Comparison of ENCODE assay signal across 25 mouse cellular contexts in the genomic region with DNA sequence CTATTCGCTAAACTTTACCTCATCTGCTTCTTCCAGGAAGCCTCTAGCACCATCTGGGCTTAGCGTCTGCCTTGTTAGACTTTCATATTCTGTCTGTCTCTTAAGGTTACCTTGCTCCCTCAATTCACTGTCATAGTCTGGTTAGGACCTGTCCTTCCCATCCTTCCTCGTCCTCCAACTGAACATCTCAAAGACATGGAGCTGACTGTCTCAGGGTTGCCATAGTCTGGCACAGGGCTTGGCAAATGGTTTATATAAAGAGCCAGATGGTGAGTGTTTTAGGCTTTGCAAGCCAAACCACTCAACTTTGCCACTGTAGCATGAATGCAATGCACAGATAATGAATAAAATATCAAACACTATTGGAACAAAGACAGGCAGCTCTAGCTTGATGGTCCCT.
A peak's percentile ranks its signal among the peaks of the same experiment; 100 is the strongest.
DNase-seq lines count a peak whose midpoint lies in the region; ATAC-seq lines count a peak whose summit lies in the region.
"Had no signal": no experiment of that assay in that cellular context is flagged by ENCODE, and none has a peak within 500 bp of the region (broad histone marks: within the 10 kb centered on the region; RNA-seq: fewer than 3 reads in every experiment).

No protein-coding gene starts in this region.

- H3K4me1 ChIP-seq in forebrain, embryonic 15.5 days: peaks cover 11% of the 10 kb centered on the region; the same call in 1 of the 2 replicates
- no peaks in the 10 kb centered on the region for H3K4me1 ChIP-seq in forebrain, embryonic 13.5 days
- H3K4me1 ChIP-seq: hindbrain, embryonic 10.5 days; intestine, embryonic 15.5 days; stomach, embryonic 15.5 days had no signal

- H3K9ac ChIP-seq in forebrain, embryonic 15.5 days (replicated peaks): no peak overlapping the region
- H3K9ac ChIP-seq in forebrain, embryonic 13.5 days: no peak overlapping the region
- H3K9ac ChIP-seq: intestine, embryonic 15.5 days; liver, embryonic 14.5 days; stomach, embryonic 15.5 days had no signal

- peak; percentile 32 for DNase-seq in layer of hippocampus, adult 11-12 months (ENCODE audit: low spot score)
- no peak for DNase-seq in layer of hippocampus, postnatal 10 days (ENCODE audit: low spot score in 2 of 2)
- peak; percentile 44 for DNase-seq in ZHBTc4 (ENCODE audit: low read depth, low spot score)
- DNase-seq in layer of hippocampus, adult 9-11 months: peak; percentile 49
- DNase-seq in gastrocnemius, postnatal 4 days (ENCODE audit: low spot score in 2 of 2): no peak
- DNase-seq: adrenal gland, postnatal 25 days; cerebellum, adult 8-10 months; gastrocnemius, postnatal 10 days; heart, postnatal 14 days; kidney, adult 2 months; kidney, postnatal 36 days; liver; lung, adult 2 months; lung, postnatal 10 days; midbrain, embryonic 14.5 days; right cerebral cortex, postnatal 14 days; thymus, adult 18-20 months; thymus, postnatal 25 days had no signal

- H3K27ac ChIP-seq in forebrain, embryonic 15.5 days (replicated peaks): peak overlapping the region; percentile 31; the same call in 1 of the 2 replicates
- H3K27ac ChIP-seq in forebrain, embryonic 13.5 days: no peak overlapping the region
- H3K27ac ChIP-seq: hindbrain, embryonic 10.5 days; intestine, embryonic 15.5 days; liver, embryonic 14.5 days; stomach, embryonic 15.5 days had no signal

- no peaks in the 10 kb centered on the region for H3K9me3 ChIP-seq in forebrain, embryonic 15.5 days
- H3K9me3 ChIP-seq in forebrain, embryonic 13.5 days (replicated peaks): no peaks in the 10 kb centered on the region
- H3K9me3 ChIP-seq: hindbrain, embryonic 10.5 days; intestine, embryonic 15.5 days; stomach, embryonic 15.5 days had no signal

- H3K4me2 ChIP-seq in forebrain, embryonic 15.5 days (replicated peaks): no peak overlapping the region
- H3K4me2 ChIP-seq in forebrain, embryonic 13.5 days: no peak overlapping the region
- H3K4me2 ChIP-seq: intestine, embryonic 15.5 days; stomach, embryonic 15.5 days had no signal

- H3K4me3 ChIP-seq in forebrain, embryonic 15.5 days: no peak overlapping the region
- H3K4me3 ChIP-seq in forebrain, embryonic 13.5 days: no peak overlapping the region
- H3K4me3 ChIP-seq: hindbrain, embryonic 10.5 days; intestine, embryonic 15.5 days; stomach, embryonic 15.5 days had no signal

- WGBS in forebrain, embryonic 15.5 days: 66% methylated on average over 3 of the region's 3 CpGs
- WGBS in forebrain, embryonic 13.5 days: 83% methylated on average over 3 of the region's 3 CpGs

- no peaks in the 10 kb centered on the region for H3K27me3 ChIP-seq in forebrain, embryonic 15.5 days
- no peaks in the 10 kb centered on the region for H3K27me3 ChIP-seq in forebrain, embryonic 13.5 days
- H3K27me3 ChIP-seq: intestine, embryonic 15.5 days; stomach, embryonic 15.5 days had no signal

- H3K36me3 ChIP-seq in forebrain, embryonic 15.5 days: no peaks in the 10 kb centered on the region
- H3K36me3 ChIP-seq in forebrain, embryonic 13.5 days (ENCODE audit: poor library complexity, severe bottlenecking): no peaks in the 10 kb centered on the region
- H3K36me3 ChIP-seq: hindbrain, embryonic 10.5 days; intestine, embryonic 15.5 days; stomach, embryonic 15.5 days had no signal

- ATAC-seq in forebrain, embryonic 15.5 days (replicated peaks): peak; percentile 38; the same call in 1 of the 2 replicates
- ATAC-seq in forebrain, embryonic 13.5 days: no peak
- ATAC-seq: CD4-positive, CD25-positive, alpha-beta regulatory T cell, adult 4 months; intestine, embryonic 15.5 days had no signal

Comparison
In these comparisons a context has a peak if more than half of its experiments do, and no peak if none do; other contexts are left out.
1. DNase-seq: peak in layer of hippocampus, adult 11-12 months (single experiment), ZHBTc4 (single experiment) and layer of hippocampus, adult 9-11 months (single experiment); none in layer of hippocampus, postnatal 10 days (0 of 2) and gastrocnemius, postnatal 4 days (0 of 2).